20 mouse cellular contexts compared by ENCODE assay signal in the genomic region with DNA sequence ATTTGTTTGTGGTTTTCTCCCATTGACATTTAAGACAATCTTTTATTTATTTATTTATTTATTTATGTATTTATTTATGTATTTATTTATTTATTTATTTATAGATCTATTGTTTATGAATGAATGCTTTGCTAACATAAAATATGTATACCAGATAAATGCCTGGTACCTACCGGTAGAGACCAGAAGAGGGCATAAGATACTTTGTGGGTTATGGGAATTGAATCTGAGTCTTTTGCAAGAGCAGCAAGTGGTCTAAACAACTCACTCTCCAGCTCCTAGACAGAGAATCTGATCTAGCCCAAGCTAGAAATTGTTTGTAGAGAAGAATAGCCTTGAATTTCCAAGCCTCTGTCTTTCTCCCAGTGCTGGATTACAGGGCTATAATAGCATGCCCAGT. TPM values are rescaled to one million over a fixed set of nuclear protein-coding genes. Genes with fewer than 3 reads are reported as not detected.
DNase-seq lines count a peak whose midpoint lies in the region; ATAC-seq and TF ChIP-seq lines count a peak whose summit lies in the region.
"Had no signal": no experiment of that assay in that cellular context is flagged by ENCODE, and none has a peak within 500 bp of the region (broad histone marks: within the 10 kb centered on the region; RNA-seq: fewer than 3 reads in every experiment).

No protein-coding gene starts in this region.

- peaks cover 23% of the 10 kb centered on the region for H3K27me3 ChIP-seq in Patski
- H3K27me3 ChIP-seq: midbrain, embryonic 12.5 days had no signal

- POLR2A ChIA-PET in Patski (lab: Charles Lee), result no interaction called here

- ATAC-seq in Patski, result no peak

- CTCF ChIA-PET in Patski (lab: Charles Lee), result interaction anchor here (2.4 kb wide), 2 partner anchors 8 to 14 kb away, joined by 10 read pairs; no protein-coding TSS in a partner anchor

- H3K4me3 ChIP-seq in gastrocnemius, adult 2 months, result no peak overlapping the region
- H3K4me3 ChIP-seq: erythroblast, embryonic 14.5 days; heart, embryonic 12.5 days; hindbrain, embryonic 10.5 days; midbrain, embryonic 12.5 days had no signal

- in situ Hi-C loops in Patski (cut with MboI; ENCODE audit: low pct_unique_long_range_greater_than_20kb), result no loop called here

- no peak overlapping the region for H3K27ac ChIP-seq in gastrocnemius, adult 2 months
- H3K27ac ChIP-seq: hindbrain, embryonic 10.5 days; midbrain, embryonic 12.5 days had no signal

- intact Hi-C loops in gastrocnemius, adult 2 months (cut with DNase I), result no loop called here

- peak; percentile 8; the same call in 1 of the 2 replicates for TF ChIP-seq CTCF in gastrocnemius, adult 2 months (IDR thresholded peaks at IDR 0.05)
- peak; percentile 19 for TF ChIP-seq CTCF in Patski (IDR thresholded peaks at IDR 0.05)

- DNase-seq in gastrocnemius, adult 2 months, result no peak
- no peak for DNase-seq in gastrocnemius, postnatal 25 days
- DNase-seq in lung, postnatal 10 days, result peak; percentile 6
- no peak for DNase-seq in lung, postnatal 25 days (ENCODE audit: low spot score)
- no peak for DNase-seq in Patski (ENCODE audit: low read depth, low spot score)
- peak; percentile 26 for DNase-seq in naive thymus-derived CD4-positive, alpha-beta T cell, adult 2 months (ENCODE audit: low read depth)
- DNase-seq in urinary bladder, postnatal 14 days (ENCODE audit: low spot score), result no peak
- DNase-seq: cerebellum, adult 18-20 months; embryo, embryonic 11 days; gastrocnemius, postnatal 14 days; kidney, adult 2 months; retina, postnatal 1 day had no signal

RNA-seq across cellular contexts. Expression of gene Trim31, which starts 2.8 kb away (rescaled TPM):
- not detected for total RNA-seq in gastrocnemius, adult 2 months (2021)
- not detected for total RNA-seq in gastrocnemius, postnatal 25 days (2021)
- polyA plus RNA-seq in Patski (2021), result not detected
- total RNA-seq: gastrocnemius, postnatal 14 days; left cerebral cortex, adult 8-10 months had no signal
- polyA plus RNA-seq: erythroblast, embryonic 14.5 days; heart, embryonic 12.5 days; hindbrain, embryonic 10.5 days; kidney, adult 2 months; limb, embryonic 14.5 days; lung, embryonic 16.5 days; midbrain, embryonic 12.5 days; neural tube, embryonic 14.5 days had no signal

RNA-seq across cellular contexts. Expression of gene Trim40, which starts 10.8 kb away (rescaled TPM):
- not detected for total RNA-seq in gastrocnemius, adult 2 months (2021)
- not detected for total RNA-seq in gastrocnemius, postnatal 25 days (2021)
- not detected for polyA plus RNA-seq in Patski (2021)
- total RNA-seq: gastrocnemius, postnatal 14 days had no signal
- polyA plus RNA-seq: erythroblast, embryonic 14.5 days; heart, embryonic 12.5 days; hindbrain, embryonic 10.5 days; limb, embryonic 14.5 days; lung, embryonic 16.5 days; midbrain, embryonic 12.5 days; neural tube, embryonic 14.5 days had no signal

RNA-seq across cellular contexts. Expression of gene Trim10, which starts 31.3 kb away (rescaled TPM):
- total RNA-seq in gastrocnemius, adult 2 months (2021), result not detected
- total RNA-seq in gastrocnemius, postnatal 25 days (2021), result under 1 TPM in 1 of 2 experiments, not detected in 1; 0.16 TPM
- 0.04 TPM for polyA plus RNA-seq in Patski (2021)
- total RNA-seq: gastrocnemius, postnatal 14 days; left cerebral cortex, adult 8-10 months had no signal

RNA-seq across cellular contexts. Expression of gene Trim15, which starts 33.7 kb away (rescaled TPM):
- total RNA-seq in gastrocnemius, adult 2 months (2021), result not detected
- total RNA-seq in gastrocnemius, postnatal 25 days (2021), result not detected
- polyA plus RNA-seq in Patski (2021), result 0.31 TPM
- total RNA-seq: gastrocnemius, postnatal 14 days had no signal

RNA-seq across cellular contexts. Expression of gene Rnf39, which starts 42.0 kb away (rescaled TPM):
- under 1 TPM; 0.14 to 0.33 TPM for total RNA-seq in gastrocnemius, adult 2 months (2021)
- under 1 TPM in 1 of 2 experiments, not detected in 1; 0.38 TPM for total RNA-seq in gastrocnemius, postnatal 25 days (2021)
- 0.45 TPM for polyA plus RNA-seq in Patski (2021)
- total RNA-seq: gastrocnemius, postnatal 14 days had no signal
- polyA plus RNA-seq: erythroblast, embryonic 14.5 days; heart, embryonic 12.5 days had no signal

Comparison
In these comparisons a context has a peak if more than half of its experiments do, and no peak if none do; other contexts are left out.
1. DNase-seq: peak in lung, postnatal 10 days (single experiment) and naive thymus-derived CD4-positive, alpha-beta T cell, adult 2 months (single experiment); none in gastrocnemius, adult 2 months (single experiment), gastrocnemius, postnatal 25 days (single experiment), lung, postnatal 25 days (single experiment), Patski (single experiment) and urinary bladder, postnatal 14 days (single experiment).